Mouse (Mus musculus) mouse embryonic stem cell (cell line): ENCODE data around the gene Grasp.

Experiments used
- in situ Hi-C, 2 experiments: fragments of 300-500 bp; cut with MboI; formaldehyde crosslinking; loops; 1 replicate in 1 of 2; 3 replicates in 1 of 2; pipeline ENCODE4 v1.14.3; 2019 to 2020; ENCODE audit warnings: low sequenced_read_pairs in 2 of 2, low pct_unique_long_range_greater_than_20kb in 1 of 2, mixed read lengths in 1 of 2; ENCODE audit not compliant: unreplicated experiment in 1 of 2

The Grasp gene

GRCm38 (mm10) chr15:101224006-101224906 is at the start of gene Grasp:
TSS of gene Grasp (plus strand) at chr15:101224188.
- in situ Hi-C loops: no loop called here

GRCm38 (mm10) chr15:101174294-101175130 is 49.5 kb upstream of the Grasp start:
- in situ Hi-C loops: no loop called here

GRCm38 (mm10) chr15:101175131-101175460 is 48.9 kb upstream of the Grasp start:
- in situ Hi-C loops: no loop called here

GRCm38 (mm10) chr15:101175613-101176283 is 48.2 kb upstream of the Grasp start:
- in situ Hi-C loops: no loop called here

GRCm38 (mm10) chr15:101176284-101176680 is 47.7 kb upstream of the Grasp start:
- in situ Hi-C loops: no loop called here

- in situ Hi-C loops: no loop called here
Measured at GRCm38 (mm10) chr15:101176795-101177691, 46.9 kb upstream of the Grasp start.

- in situ Hi-C loops: no loop called here
Measured at GRCm38 (mm10) chr15:101180363-101181105, 43.5 kb upstream of the Grasp start.

GRCm38 (mm10) chr15:101181106-101181466 is 42.9 kb upstream of the Grasp start:
- in situ Hi-C loops: no loop called here

GRCm38 (mm10) chr15:101181500-101181899 is 42.5 kb upstream of the Grasp start:
- in situ Hi-C loops: no loop called here

GRCm38 (mm10) chr15:101182676-101183075 is 41.3 kb upstream of the Grasp start:
- in situ Hi-C loops: no loop called here

GRCm38 (mm10) chr15:101184300-101184699 is 39.7 kb upstream of the Grasp start:
- in situ Hi-C loops: no loop called here

GRCm38 (mm10) chr15:101185549-101185948 is 38.4 kb upstream of the Grasp start:
- in situ Hi-C loops: no loop called here

GRCm38 (mm10) chr15:101187907-101188306 is 36.1 kb upstream of the Grasp start:
- in situ Hi-C loops: no loop called here

- in situ Hi-C loops: no loop called here
Measured at GRCm38 (mm10) chr15:101189981-101190761, 33.8 kb upstream of the Grasp start.

GRCm38 (mm10) chr15:101190762-101191150 is 33.2 kb upstream of the Grasp start:
- in situ Hi-C loops: no loop called here

- in situ Hi-C loops: no loop called here
Measured at GRCm38 (mm10) chr15:101191459-101192259, 32.3 kb upstream of the Grasp start.
